In genomic region chrX:7778450-7779244, GRCm38 (mm10) we compare ENCODE assay signal across 19 mouse cellular contexts. TPM values are rescaled to one million over a fixed set of nuclear protein-coding genes. Genes with fewer than 3 reads are reported as not detected.
DNase-seq lines count a peak whose midpoint lies in the region; ATAC-seq lines count a peak whose summit lies in the region.
"Had no signal": no experiment of that assay in that cellular context is flagged by ENCODE, and none has a peak within 500 bp of the region (broad histone marks: within the 10 kb centered on the region; RNA-seq: fewer than 3 reads in every experiment).

No protein-coding gene starts in this region.

- no peaks in the 10 kb centered on the region for H3K4me1 ChIP-seq in kidney, embryonic 15.5 days
- H3K4me1 ChIP-seq: hindbrain, embryonic 15.5 days; limb, embryonic 13.5 days had no signal

- H3K9ac ChIP-seq in kidney, embryonic 15.5 days, result no peak overlapping the region
- H3K9ac ChIP-seq: hindbrain, embryonic 15.5 days; limb, embryonic 13.5 days had no signal

- no peak overlapping the region for H3K27ac ChIP-seq in kidney, embryonic 15.5 days
- H3K27ac ChIP-seq: hindbrain, embryonic 15.5 days; limb, embryonic 13.5 days had no signal

- WGBS in kidney, embryonic 15.5 days, result 59% methylated on average over 7 of the region's 7 CpGs

- peak; percentile 70; the same call in 1 of the 2 replicates for ATAC-seq in kidney, embryonic 15.5 days (replicated peaks; ENCODE audit: low FRiP score)
- ATAC-seq in megakaryocyte-erythroid progenitor cell, adult 5-6 weeks (replicated peaks; ENCODE audit: low FRiP score, low TSS enrichment, poor library complexity, severe bottlenecking), result peak; percentile 88

- no peaks in the 10 kb centered on the region for H3K27me3 ChIP-seq in kidney, embryonic 15.5 days
- H3K27me3 ChIP-seq: hindbrain, embryonic 15.5 days; limb, embryonic 13.5 days had no signal

- H3K36me3 ChIP-seq in kidney, embryonic 15.5 days, result peaks cover 8% of the 10 kb centered on the region
- H3K36me3 ChIP-seq: hindbrain, embryonic 15.5 days had no signal

- no peak for DNase-seq in kidney, adult 8-10 months
- DNase-seq in MEL-GATA-1-ER (ENCODE audit: extremely low read depth, low read depth) (peak; percentile 96), liver (peak; percentile 62)
- DNase-seq in retina, embryonic 14.5 days (ENCODE audit: low spot score), result no peak
- no peak for DNase-seq in adrenal gland, postnatal 36 days
- DNase-seq in thymus, postnatal 36 days, result no peak
- DNase-seq: adrenal gland, postnatal 10 days; cerebellum, adult 9-11 months; heart, adult 18-20 months; heart, postnatal 10 days; kidney, postnatal 10 days; lung, postnatal 14 days; midbrain, embryonic 14.5 days; right cerebral cortex, postnatal 4 days; thymus, postnatal 25 days had no signal

- H3K4me3 ChIP-seq in kidney, embryonic 15.5 days (replicated peaks), result no peak overlapping the region
- H3K4me3 ChIP-seq: hindbrain, embryonic 15.5 days; limb, embryonic 13.5 days had no signal

- no peaks in the 10 kb centered on the region for H3K9me3 ChIP-seq in kidney, embryonic 15.5 days (replicated peaks)
- H3K9me3 ChIP-seq: hindbrain, embryonic 15.5 days; limb, embryonic 13.5 days had no signal

- no peak overlapping the region for H3K4me2 ChIP-seq in kidney, embryonic 15.5 days
- H3K4me2 ChIP-seq: hindbrain, embryonic 15.5 days; limb, embryonic 13.5 days had no signal

RNA-seq across cellular contexts. Expression of gene Gripap1, which starts 10.9 kb away (rescaled TPM):
- 44.1 and 51.8 TPM in 2 replicates for polyA plus RNA-seq in kidney, embryonic 15.5 days (2015; fragmentation: Nextera tagmentation; extraction: Ambion mirVana)
- total RNA-seq in megakaryocyte-erythroid progenitor cell, adult 5-6 weeks (2014; fragmentation: Nextera tagmentation), result 64.4 and 98.4 TPM in 2 replicates
- total RNA-seq in megakaryocyte-erythroid progenitor cell, adult 5-6 weeks (2017), result 78.9 and 102 TPM in 2 replicates
- total RNA-seq in adrenal gland, postnatal 36 days (2021), result 10 to 100 TPM; 41.0 to 50.8 TPM

RNA-seq across cellular contexts. Expression of gene Tfe3, which starts 16.3 kb away (rescaled TPM):
- polyA plus RNA-seq in kidney, embryonic 15.5 days (2015; fragmentation: Nextera tagmentation; extraction: Ambion mirVana), result 26.3 and 30.9 TPM in 2 replicates
- 33.5 and 36.5 TPM in 2 replicates for total RNA-seq in megakaryocyte-erythroid progenitor cell, adult 5-6 weeks (2014; fragmentation: Nextera tagmentation)
- total RNA-seq in megakaryocyte-erythroid progenitor cell, adult 5-6 weeks (2017), result 10.4 and 15.0 TPM in 2 replicates
- 10 to 100 TPM; 44.5 to 48.7 TPM for total RNA-seq in adrenal gland, postnatal 36 days (2021)

RNA-seq across cellular contexts. Expression of gene Ccdc120, which starts 27.9 kb away (rescaled TPM):
- 19.6 and 20.2 TPM in 2 replicates for polyA plus RNA-seq in kidney, embryonic 15.5 days (2015; fragmentation: Nextera tagmentation; extraction: Ambion mirVana)
- 0.74 and 2.3 TPM in 2 replicates for total RNA-seq in megakaryocyte-erythroid progenitor cell, adult 5-6 weeks (2014; fragmentation: Nextera tagmentation)
- total RNA-seq in megakaryocyte-erythroid progenitor cell, adult 5-6 weeks (2017), result 1.4 and 2.2 TPM in 2 replicates
- total RNA-seq in adrenal gland, postnatal 36 days (2021), result 1 to 10 TPM; 2.2 to 4.0 TPM

RNA-seq across cellular contexts. Expression of gene Kcnd1, which starts 43.4 kb away (rescaled TPM):
- polyA plus RNA-seq in kidney, embryonic 15.5 days (2015; fragmentation: Nextera tagmentation; extraction: Ambion mirVana), result 1.6 and 1.9 TPM in 2 replicates
- 0.55 and 2.2 TPM in 2 replicates for total RNA-seq in megakaryocyte-erythroid progenitor cell, adult 5-6 weeks (2014; fragmentation: Nextera tagmentation)
- total RNA-seq in megakaryocyte-erythroid progenitor cell, adult 5-6 weeks (2017), result 1.9 and 2.2 TPM in 2 replicates
- total RNA-seq in adrenal gland, postnatal 36 days (2021), result under 1 TPM; 0.49 to 0.89 TPM

RNA-seq across cellular contexts. Expression of gene Praf2, which starts 50.4 kb away (rescaled TPM):
- 64.4 and 68.9 TPM in 2 replicates for polyA plus RNA-seq in kidney, embryonic 15.5 days (2015; fragmentation: Nextera tagmentation; extraction: Ambion mirVana)
- total RNA-seq in megakaryocyte-erythroid progenitor cell, adult 5-6 weeks (2014; fragmentation: Nextera tagmentation), result 4.9 and 8.1 TPM in 2 replicates
- total RNA-seq in megakaryocyte-erythroid progenitor cell, adult 5-6 weeks (2017), result 1.4 and 6.6 TPM in 2 replicates
- total RNA-seq in adrenal gland, postnatal 36 days (2021), result 10 to 100 TPM; 11.5 to 16.3 TPM

Comparison
In these comparisons a context has a peak if more than half of its experiments do, and no peak if none do; other contexts are left out.
1. DNase-seq: peak in MEL-GATA-1-ER (single experiment) and liver (single experiment); none in kidney, adult 8-10 months (0 of 2), retina, embryonic 14.5 days (single experiment), adrenal gland, postnatal 36 days (0 of 2) and thymus, postnatal 36 days (0 of 2).